Comparison of ENCODE assay signal across 10 mouse cellular contexts in the genomic region with DNA sequence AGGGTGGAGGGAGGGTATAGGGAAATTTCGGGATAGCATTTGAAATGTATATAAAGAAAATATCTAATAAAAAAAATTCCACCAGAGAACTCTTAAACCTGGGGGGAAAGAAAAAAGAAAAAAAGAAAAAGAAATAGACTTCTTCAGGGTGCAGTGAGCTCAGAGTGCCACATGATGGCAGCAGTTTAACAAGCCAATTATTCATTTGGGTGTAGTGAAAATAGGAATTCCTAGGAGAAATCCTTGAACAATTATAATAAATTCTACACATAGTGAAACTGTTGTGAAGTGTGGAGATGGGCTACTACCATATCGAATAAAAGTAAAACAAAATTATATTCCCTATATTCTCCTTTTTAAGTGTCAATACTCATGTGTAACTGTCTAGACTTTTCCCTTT.
DNase-seq lines count a peak whose midpoint lies in the region; ATAC-seq and TF ChIP-seq lines count a peak whose summit lies in the region.
"Had no signal": no experiment of that assay in that cellular context is flagged by ENCODE, and none has a peak within 500 bp of the region (broad histone marks: within the 10 kb centered on the region; RNA-seq: fewer than 3 reads in every experiment).

No protein-coding gene starts in this region.

- H3K4me2 ChIP-seq in kidney, embryonic 16.5 days (replicated peaks; ENCODE audit: low read depth, low read length) = no peak overlapping the region
- H3K4me2 ChIP-seq: limb, embryonic 12.5 days had no signal

- no peak for ATAC-seq in cerebellum, adult (ENCODE audit: insufficient number of reproducible peaks, low FRiP score, low TSS enrichment)
- ATAC-seq in kidney, embryonic 16.5 days (ENCODE audit: low FRiP score, low TSS enrichment) = no peak
- ATAC-seq: midbrain, embryonic 16.5 days had no signal

- 37% methylated on average over 2 of the region's 2 CpGs for WGBS in kidney, adult 2 months
- WGBS in kidney, embryonic 16.5 days = 36% methylated on average over 2 of the region's 2 CpGs

- no peaks in the 10 kb centered on the region for H3K4me1 ChIP-seq in kidney, adult 2 months (ENCODE audit: control insufficient read depth, insufficient read depth, low read length)
- H3K4me1 ChIP-seq in kidney, embryonic 16.5 days (ENCODE audit: insufficient read depth, low read length) = no peaks in the 10 kb centered on the region
- H3K4me1 ChIP-seq: limb, embryonic 12.5 days had no signal

- peak; percentile 32 to 42 for DNase-seq in cerebellum, postnatal 10 days
- DNase-seq in kidney, adult 2 months = peak; percentile 3
- peak; percentile 43 for DNase-seq in retina, embryonic 14.5 days (ENCODE audit: low spot score)
- no peak for DNase-seq in retina, postnatal 1 day
- DNase-seq in kidney, postnatal 4 days = peak; percentile 36 to 37
- no peak for DNase-seq in frontal cortex, postnatal 10 days (ENCODE audit: low spot score in 2 of 2)

- no peaks in the 10 kb centered on the region for H3K36me3 ChIP-seq in kidney, adult 2 months (ENCODE audit: control insufficient read depth, insufficient read depth, low read length)
- H3K36me3 ChIP-seq in kidney, embryonic 16.5 days (ENCODE audit: insufficient read depth, low read length) = no peaks in the 10 kb centered on the region
- H3K36me3 ChIP-seq: limb, embryonic 12.5 days had no signal

- TF ChIP-seq CTCF in kidney, adult 2 months (conservative IDR thresholded peaks at IDR 0.05; ENCODE audit: insufficient read depth, insufficient read length, low read depth, low read length) = 0 out of 2 replicates have a peak, but pooled peaks have one; percentile 1

- H3K27me3 ChIP-seq in kidney, adult 2 months (replicated peaks; ENCODE audit: control insufficient read depth, insufficient read depth, low read length) = no peaks in the 10 kb centered on the region
- peaks cover 5% of the 10 kb centered on the region; the same call in 1 of the 2 replicates for H3K27me3 ChIP-seq in kidney, embryonic 16.5 days (ENCODE audit: insufficient read depth, low read length)
- H3K27me3 ChIP-seq: limb, embryonic 12.5 days had no signal

- no peaks in the 10 kb centered on the region for H3K9me3 ChIP-seq in kidney, embryonic 16.5 days (ENCODE audit: low read length)
- H3K9me3 ChIP-seq: limb, embryonic 12.5 days had no signal

- TF ChIP-seq POLR2A in kidney, adult 2 months (IDR thresholded peaks at IDR 0.05; ENCODE audit: low read depth, low read length) = no peak

- H3K4me3 ChIP-seq in kidney, adult 2 months (ENCODE audit: insufficient read depth, low read depth, low read length) = no peak overlapping the region
- H3K4me3 ChIP-seq in kidney, embryonic 16.5 days (ENCODE audit: low read length) = no peak overlapping the region
- H3K4me3 ChIP-seq: limb, embryonic 12.5 days had no signal

- no peak overlapping the region for H3K27ac ChIP-seq in kidney, adult 2 months (ENCODE audit: insufficient read depth, low read depth, low read length)
- no peak overlapping the region for H3K27ac ChIP-seq in kidney, embryonic 16.5 days (ENCODE audit: low read length)
- H3K27ac ChIP-seq: limb, embryonic 12.5 days had no signal

- no peak overlapping the region for H3K9ac ChIP-seq in kidney, embryonic 16.5 days (replicated peaks; ENCODE audit: low read length)
- H3K9ac ChIP-seq: limb, embryonic 12.5 days had no signal

Comparison
In these comparisons a context has a peak if more than half of its experiments do, and no peak if none do; other contexts are left out.
1. DNase-seq: peak in cerebellum, postnatal 10 days (2 of 2), kidney, adult 2 months (single experiment), retina, embryonic 14.5 days (single experiment) and kidney, postnatal 4 days (2 of 2); none in retina, postnatal 1 day (single experiment) and frontal cortex, postnatal 10 days (0 of 2).